Mouse (Mus musculus) stomach, embryonic 16.5 days (tissue): ENCODE measurements around the gene Stx17. TPM values are rescaled to one million over a fixed set of nuclear protein-coding genes. Genes with fewer than 3 reads are reported as not detected.

Source experiments
- ATAC-seq: fragments of 200-750 bp; cut with Nextera tagmentation; 2 replicates; pipeline ENCODE4 v1.8.0; 2017; ENCODE audit warnings: moderate number of reproducible peaks, moderate TSS enrichment; ENCODE audit not compliant: insufficient read depth, low FRiP score
- H3K27ac ChIP-seq: fragments of 300-500 bp; sonication (generic); 2 replicates; pipeline ENCODE4 v1.5.1; 2014; ENCODE audit warnings: low read length
- H3K27me3 ChIP-seq: fragments of 300-500 bp; sonication (generic); 2 replicates; pipeline ENCODE4 v1.6.1; 2014; ENCODE audit warnings: low read length, control low read depth, mixed read lengths; ENCODE audit not compliant: control insufficient read depth, insufficient read depth
- H3K36me3 ChIP-seq: fragments of 300-500 bp; sonication (generic); 2 replicates; pipeline ENCODE4 v1.6.1; 2014; ENCODE audit warnings: low read length; ENCODE audit not compliant: control insufficient read depth, insufficient read depth
- H3K4me1 ChIP-seq: fragments of 300-500 bp; sonication (generic); 2 replicates; pipeline ENCODE4 v1.6.1; 2014; ENCODE audit warnings: low read length, control low read depth, mixed read lengths; ENCODE audit not compliant: control insufficient read depth, insufficient read depth
- H3K4me2 ChIP-seq: fragments of 300-500 bp; sonication (generic); 2 replicates; pipeline ENCODE4 v1.6.1; 2014; ENCODE audit warnings: low read depth, low read length, mixed read lengths
- H3K4me3 ChIP-seq: fragments of 300-500 bp; sonication (generic); replicated peaks from 2 replicates; pipeline ENCODE4 v1.5.1; 2014; ENCODE audit warnings: mild to moderate bottlenecking, low read length
- H3K9ac ChIP-seq: fragments of 300-500 bp; sonication (generic); 2 replicates; pipeline ENCODE4 v1.6.1; 2014; ENCODE audit warnings: low read length
- H3K9me3 ChIP-seq: fragments of 300-500 bp; sonication (generic); replicated peaks from 2 replicates; pipeline ENCODE4 v1.6.1; 2016; ENCODE audit warnings: low read length, control low read depth; ENCODE audit not compliant: control insufficient read depth
- WGBS: fragments of 180-500 bp; shearing (Covaris S2); extraction: QIAGEN DNeasy Blood & Tissue Kit; methylation state at CpG from one replicate; pipeline ENCODE4 v1.1.7; 2014; 5-methylcytosine and 5-hydroxymethylcytosine counted together
- microRNA counts: library from miRNA; unstranded; fragments of <30 nt; microRNA quantifications from one replicate; lab custom pipeline; 2016
- microRNA-seq: library from miRNA; unstranded; fragments of <30 nt; microRNA quantifications from one replicate; pipeline ENCODE4, GENCODE M21; 2016
- polyA plus RNA-seq: library from polyadenylated mRNA; unstranded; fragments of >200 nt; fragmentation: Nextera tagmentation; extraction: Ambion mirVana; gene quantifications from 2 replicates; pipeline ENCODE4 v1.2.1, GENCODE M21; 2015

Stx17 gene
- polyA plus RNA-seq, 1 experiment from 2014 or later, result 28.7 TPM

DNA sequence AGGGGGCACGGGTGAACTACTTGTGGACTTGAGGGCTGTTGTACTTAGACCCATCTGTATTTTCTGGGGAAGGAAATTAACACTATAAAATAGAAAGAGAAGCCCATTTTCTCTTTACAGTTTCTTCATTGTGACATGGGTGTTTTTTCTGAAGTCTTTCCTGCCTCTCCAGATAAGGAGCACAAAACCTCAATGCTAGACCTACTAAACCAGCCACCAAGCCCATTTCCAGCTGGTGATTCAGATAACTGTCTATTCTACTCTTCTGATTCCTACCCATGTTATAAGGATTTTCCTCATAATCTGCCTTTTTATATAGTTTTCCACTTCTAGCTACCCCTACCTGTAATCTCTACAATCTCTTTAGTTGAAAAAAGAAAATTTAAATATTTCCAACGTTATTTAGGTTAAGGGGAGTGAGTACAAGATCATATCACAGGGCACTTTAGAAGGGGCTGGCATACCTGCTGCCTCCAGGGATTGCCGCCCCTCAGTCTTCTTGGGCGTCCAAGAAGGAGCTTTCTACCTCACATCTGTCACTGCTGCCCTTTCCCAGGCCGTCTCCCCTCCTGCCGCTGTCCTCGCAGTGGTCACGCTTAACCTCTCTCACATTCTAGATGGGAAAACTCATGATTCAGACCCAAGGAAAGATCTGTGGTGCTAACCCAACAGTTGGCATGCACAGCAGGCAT lies 57.5 kb downstream of the Stx17 start:
- no peak for ATAC-seq
- Histone ChIP-seq H3K36me3 (no peaks in the 10 kb centered on the region; the same call in 1 of the 2 replicates), H3K27me3 (no peaks in the 10 kb centered on the region), H3K9ac (no peak overlapping the region), H3K27ac (no peak overlapping the region), H3K4me2 (no peak overlapping the region), H3K9me3 (no peaks in the 10 kb centered on the region), H3K4me1 (no peaks in the 10 kb centered on the region), H3K4me3 (no peak overlapping the region)
- WGBS, result 87% methylated on average over 8 of the region's 8 CpGs

DNA sequence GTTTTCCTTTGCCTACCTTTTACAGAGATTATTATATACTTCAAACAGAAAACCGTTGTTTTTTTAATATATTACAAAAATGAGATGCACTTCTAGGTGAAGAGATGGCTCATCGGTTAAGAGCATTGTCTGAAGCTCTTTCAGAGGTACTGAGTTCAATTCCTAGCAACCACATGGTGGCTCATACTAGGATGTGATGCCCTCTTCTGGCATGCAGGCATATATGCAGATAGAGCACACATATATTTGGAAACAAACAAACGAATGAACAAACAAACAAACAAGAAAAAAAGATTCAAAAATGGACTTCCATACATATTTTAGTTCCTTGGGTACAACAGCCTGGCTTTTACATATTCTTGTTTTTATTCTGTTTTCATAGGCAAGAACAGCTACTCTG lies 73.2 kb downstream of the Stx17 start:
- Histone ChIP-seq H3K27me3 (no peaks in the 10 kb centered on the region), H3K9ac (no peak overlapping the region), H3K9me3 (no peaks in the 10 kb centered on the region), H3K4me1 (no peaks in the 10 kb centered on the region), H3K36me3 (peaks cover 4% of the 10 kb centered on the region; the same call in 1 of the 2 replicates), H3K4me2 (no peak overlapping the region), H3K4me3 (no peak overlapping the region), H3K27ac (no peak overlapping the region)
- no peak for ATAC-seq
- WGBS, result 88% methylated on average over 3 of the region's 3 CpGs

DNA sequence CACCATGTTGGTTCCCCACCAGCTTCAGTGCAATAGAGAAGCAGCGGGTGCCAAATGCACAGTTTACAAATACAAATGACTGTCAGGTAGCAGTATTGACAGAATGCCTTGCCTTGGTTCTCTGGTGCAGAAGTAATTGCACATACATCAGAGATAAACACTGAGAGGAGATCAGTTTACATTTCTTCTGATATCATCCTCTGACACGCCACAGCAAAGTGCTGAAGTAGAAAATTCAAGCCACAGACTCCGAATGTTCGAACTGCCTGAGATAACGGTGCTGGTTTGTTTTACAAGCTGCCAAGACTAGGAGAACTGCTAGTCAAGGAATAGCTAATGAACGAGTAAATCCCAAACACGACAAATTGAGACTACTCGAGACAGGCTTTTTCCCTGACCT lies 73.7 kb downstream of the Stx17 start:
- Histone ChIP-seq H3K9me3 (no peaks in the 10 kb centered on the region), H3K4me1 (no peaks in the 10 kb centered on the region), H3K27me3 (no peaks in the 10 kb centered on the region), H3K9ac (no peak overlapping the region), H3K4me3 (no peak overlapping the region), H3K4me2 (no peak overlapping the region), H3K36me3 (peaks cover 4% of the 10 kb centered on the region; the same call in 1 of the 2 replicates), H3K27ac (no peak overlapping the region)
- no peak for ATAC-seq
- WGBS, result 62% methylated on average over 8 of the region's 8 CpGs

DNA sequence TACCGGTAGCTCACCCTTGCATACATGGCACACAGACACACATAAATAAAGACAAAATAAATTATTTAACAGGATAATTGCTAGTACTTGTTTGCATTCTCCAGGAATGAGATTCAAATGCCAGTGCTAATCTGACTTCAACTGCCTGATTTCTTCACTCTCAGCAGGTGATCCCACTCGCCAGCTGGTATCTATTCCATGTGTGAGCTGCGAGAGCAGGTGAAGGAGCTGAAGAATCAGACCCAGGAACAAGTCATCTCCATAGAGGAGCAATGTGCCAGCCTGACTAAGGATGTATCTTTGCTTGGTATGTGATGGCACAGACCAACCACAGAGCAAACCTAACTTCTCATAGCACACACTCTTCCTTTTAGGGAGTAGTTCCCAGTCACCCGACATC lies 78.8 kb downstream of the Stx17 start:
- ATAC-seq, result no peak
- 0 out of 2 replicates have a peak, but pooled peaks cover 4% of the 10 kb centered on the region for H3K36me3 ChIP-seq
- no peak overlapping the region for H3K27ac ChIP-seq
- WGBS, result 88% methylated on average over 4 of the region's 4 CpGs
- no peak overlapping the region for H3K4me2 ChIP-seq
- no peak overlapping the region for H3K9ac ChIP-seq
- H3K4me3 ChIP-seq, result no peak overlapping the region
- no peaks in the 10 kb centered on the region for H3K4me1 ChIP-seq
- no peaks in the 10 kb centered on the region for H3K27me3 ChIP-seq
- H3K9me3 ChIP-seq, result no peaks in the 10 kb centered on the region

DNA sequence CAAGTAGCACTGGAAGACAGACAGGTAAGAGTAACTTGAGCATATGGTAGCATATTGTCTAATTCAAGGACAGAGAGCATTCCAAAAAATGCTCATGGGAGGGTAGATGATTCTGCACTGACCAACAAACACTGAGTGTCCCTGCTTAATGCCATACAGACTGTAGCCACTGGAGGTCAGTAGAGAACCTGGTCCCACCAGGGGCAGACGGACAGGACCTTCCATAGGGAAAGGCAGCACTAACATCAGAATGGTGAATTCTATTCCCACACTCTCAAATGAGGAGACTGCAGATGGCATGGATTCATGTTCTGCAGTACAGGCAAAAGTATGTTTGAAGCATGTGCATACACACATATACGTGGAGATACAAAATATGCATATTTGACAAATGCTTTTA lies 100.5 kb downstream of the Stx17 start:
- peak; percentile 71; the same call in 1 of the 2 replicates for ATAC-seq
- H3K4me3 ChIP-seq, result no peak overlapping the region
- peaks cover 10% of the 10 kb centered on the region; the same call in 1 of the 2 replicates for H3K4me1 ChIP-seq
- H3K4me2 ChIP-seq, result no peak overlapping the region
- no peak overlapping the region for H3K27ac ChIP-seq
- H3K27me3 ChIP-seq, result no peaks in the 10 kb centered on the region
- no peaks in the 10 kb centered on the region for H3K36me3 ChIP-seq
- WGBS, result 27% methylated on average over 2 of the region's 2 CpGs
- no peaks in the 10 kb centered on the region for H3K9me3 ChIP-seq
- no peak overlapping the region for H3K9ac ChIP-seq

DNA sequence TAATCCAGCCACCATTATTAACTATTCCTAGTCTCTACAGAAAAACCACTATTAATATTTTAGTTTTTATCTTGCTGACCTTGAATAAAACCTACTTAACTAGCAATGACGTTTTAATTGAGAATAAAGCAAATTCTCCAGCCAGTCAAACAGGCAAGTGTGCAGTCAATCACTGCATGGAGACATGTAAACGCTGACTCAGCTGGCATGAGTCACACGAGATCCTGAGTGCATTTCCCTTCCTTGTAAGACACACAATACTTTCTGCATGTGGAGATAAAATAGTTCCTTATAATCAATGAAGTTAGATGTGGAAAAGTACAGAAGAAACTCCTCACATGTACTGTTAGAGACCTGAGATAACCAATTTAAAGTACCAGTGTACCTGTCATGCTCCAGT lies 100.9 kb downstream of the Stx17 start:
- 0 out of 2 replicates have a peak overlapping the region, but pooled peaks have one; percentile 72 for H3K27ac ChIP-seq
- peak; percentile 75; the same call in 1 of the 2 replicates for ATAC-seq
- H3K36me3 ChIP-seq, result no peaks in the 10 kb centered on the region
- WGBS, result 23% methylated on average over 3 of the region's 3 CpGs
- no peaks in the 10 kb centered on the region for H3K9me3 ChIP-seq
- H3K4me2 ChIP-seq, result no peak overlapping the region
- H3K9ac ChIP-seq, result no peak overlapping the region
- no peak overlapping the region for H3K4me3 ChIP-seq
- peaks cover 10% of the 10 kb centered on the region; the same call in 1 of the 2 replicates for H3K4me1 ChIP-seq
- H3K27me3 ChIP-seq, result no peaks in the 10 kb centered on the region

DNA sequence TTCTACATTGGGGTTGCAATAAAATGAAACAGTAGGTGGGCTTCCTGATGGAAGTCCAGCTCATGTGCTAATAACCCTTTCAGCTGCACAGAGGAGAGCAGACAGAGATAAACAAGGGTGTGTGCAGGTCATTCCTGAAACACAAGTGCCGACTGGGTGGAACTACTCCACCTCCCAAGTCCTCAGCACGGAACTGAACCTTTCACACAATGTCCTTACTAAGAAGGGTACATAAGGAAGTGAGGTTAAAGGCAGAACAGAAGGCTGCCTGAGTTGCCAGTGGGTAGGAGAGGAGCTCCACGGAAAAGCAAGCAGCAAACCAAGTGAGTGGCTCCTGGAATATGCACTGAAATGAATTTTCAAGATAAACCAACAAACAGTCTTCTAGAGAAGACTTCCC lies 102.1 kb downstream of the Stx17 start:
- WGBS, result 33% methylated on average over 3 of the region's 3 CpGs
- Histone ChIP-seq H3K9me3 (no peaks in the 10 kb centered on the region), H3K4me1 (peaks cover 10% of the 10 kb centered on the region; the same call in 1 of the 2 replicates), H3K27me3 (no peaks in the 10 kb centered on the region), H3K4me2 (no peak overlapping the region), H3K4me3 (no peak overlapping the region), H3K36me3 (no peaks in the 10 kb centered on the region), H3K9ac (no peak overlapping the region), H3K27ac (peak overlapping the region; percentile 72)
- ATAC-seq, result peak; percentile 84; the same call in 1 of the 2 replicates

MicroRNAs within 50 kb of the gene (microRNA counts, 519-probe panel; counts per million panel counts)
- 1,713 counts per million, percentile 27 among the panel's probes with 10 or more counts for microRNA mmu-miR-1958 (lab: Ali Mortazavi, UCI)

Small RNAs within 50 kb of the gene (microRNA-seq; reads per million reads assigned to microRNA genes)
- not detected for gene Mir1958

Other genes with a start within 250 kb of the Stx17 start
- 0.13 and 0.40 TPM in 2 replicates for gene Nr4a3, start 79.8 kb upstream of the Stx17 start, polyA plus RNA-seq
- 120 and 125 TPM in 2 replicates for gene Erp44, start 154.6 kb downstream of the Stx17 start, polyA plus RNA-seq
- gene Invs, start 154.8 kb downstream of the Stx17 start, polyA plus RNA-seq, result 9.2 and 10.2 TPM in 2 replicates